Mouse (Mus musculus) embryonic fibroblast, embryonic 13.5 days (primary cell): Measurements from ENCODE around the gene Msh6.

Source experiments
- CTCF ChIP-seq: IDR thresholded peaks from 2 replicates; pipeline ENCODE4 v1.5.1; 2011; ENCODE audit warnings: mild to moderate bottlenecking, control low read depth, low read length, moderate library complexity, borderline replicate concordance; ENCODE audit not compliant: insufficient read depth
- POLR2A ChIP-seq: IDR thresholded peaks from 2 replicates; pipeline ENCODE4 v1.6.1; 2011; ENCODE audit warnings: low read depth, mild to moderate bottlenecking, control low read depth, low read length, moderate library complexity

DNA sequence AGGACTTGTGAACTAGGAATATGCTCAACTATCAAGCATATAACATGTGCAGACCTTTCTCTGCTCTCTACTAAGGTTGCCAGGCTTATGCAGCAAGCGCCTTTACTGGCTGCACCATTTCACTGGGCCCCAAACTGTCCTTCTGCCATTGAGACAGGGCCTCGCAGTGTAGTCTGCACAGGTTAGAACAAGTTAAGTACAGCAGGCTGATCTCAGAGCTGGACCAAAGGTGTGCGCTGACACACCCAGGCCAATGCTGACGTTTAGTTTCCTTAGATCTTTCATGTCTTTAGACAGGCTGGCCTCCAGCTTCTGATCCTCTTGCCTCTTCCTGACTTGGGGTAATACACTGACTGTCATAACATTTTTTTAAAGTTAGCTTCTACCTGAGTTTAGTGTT lies 22.9 kb downstream of the Msh6 start:
- TF ChIP-seq CTCF (no peak), POLR2A (no peak)
